In genomic region chr10:99353541-99354292, GRCm38 (mm10) we compare ENCODE assay signal across 8 mouse cellular contexts.
DNase-seq lines count a peak whose midpoint lies in the region; ATAC-seq and TF ChIP-seq lines count a peak whose summit lies in the region.

No protein-coding gene starts in this region.

- peak; percentile 28 for DNase-seq in lung, postnatal 0 days (ENCODE audit: low spot score)
- DNase-seq in lung, postnatal 14 days: no peak
- DNase-seq in WW6 (ENCODE audit: low read depth, low spot score): peak; percentile 40
- DNase-seq in intestine, embryonic 14.5 days (ENCODE audit: low spot score): no peak
- no peak for DNase-seq in heart, postnatal 10 days
- DNase-seq in right cerebral cortex, postnatal 4 days: no peak
- no peak for DNase-seq in left cerebral cortex, postnatal 10 days (ENCODE audit: extremely low spot score in 1 of 2, low spot score in 2 of 2)

- H3K27ac ChIP-seq in lung, postnatal 0 days (ENCODE audit: low read length): no peak overlapping the region
- H3K27ac ChIP-seq in intestine, embryonic 14.5 days (ENCODE audit: low read depth): no peak overlapping the region

- H3K27me3 ChIP-seq in lung, postnatal 0 days (replicated peaks; ENCODE audit: insufficient read depth, low read length): no peaks in the 10 kb centered on the region
- no peaks in the 10 kb centered on the region for H3K27me3 ChIP-seq in intestine, embryonic 14.5 days (replicated peaks; ENCODE audit: control insufficient read depth, insufficient read depth, low read length)

- H3K4me3 ChIP-seq in lung, postnatal 0 days (ENCODE audit: low read depth, low read length): no peak overlapping the region
- H3K4me3 ChIP-seq in intestine, embryonic 14.5 days (ENCODE audit: low read depth, low read length): no peak overlapping the region

- 63% methylated on average over 18 of the region's 18 CpGs for WGBS in lung, postnatal 0 days
- whole genome bisulfite sequencing in intestine, embryonic 14.5 days: 39% methylated on average over 18 of the region's 18 CpGs

- ATAC-seq in lung, postnatal 0 days: no peak
- peak; percentile 75; the same call in 1 of the 2 replicates for ATAC-seq in intestine, embryonic 14.5 days (replicated peaks; ENCODE audit: low FRiP score, low TSS enrichment, low read depth)
- peak; percentile 83 for ATAC-seq in megakaryocyte progenitor cell, adult 5-6 weeks (replicated peaks; ENCODE audit: poor library complexity)

- no peak for TF ChIP-seq EP300 in lung, postnatal 0 days (IDR thresholded peaks at IDR 0.05)

- no peaks in the 10 kb centered on the region for H3K4me1 ChIP-seq in lung, postnatal 0 days (ENCODE audit: insufficient read depth, low read depth, low read length)
- no peaks in the 10 kb centered on the region for H3K4me1 ChIP-seq in intestine, embryonic 14.5 days (replicated peaks; ENCODE audit: control insufficient read depth, insufficient read depth, low read length)

- H3K9ac ChIP-seq in lung, postnatal 0 days (replicated peaks; ENCODE audit: low read depth): no peak overlapping the region
- no peak overlapping the region for H3K9ac ChIP-seq in intestine, embryonic 14.5 days (ENCODE audit: low read length)

- no peaks in the 10 kb centered on the region for H3K36me3 ChIP-seq in lung, postnatal 0 days (ENCODE audit: insufficient read depth, low read length)
- no peaks in the 10 kb centered on the region for H3K36me3 ChIP-seq in intestine, embryonic 14.5 days (ENCODE audit: control insufficient read depth, insufficient read depth, low read length)

- no peaks in the 10 kb centered on the region for H3K9me3 ChIP-seq in lung, postnatal 0 days (ENCODE audit: low read length)
- H3K9me3 ChIP-seq in intestine, embryonic 14.5 days (ENCODE audit: control insufficient read depth, low read length): no peaks in the 10 kb centered on the region

- intact Hi-C loops in heart, postnatal 10 days (cut with DNase I): no loop called here
- intact Hi-C loops in left cerebral cortex, postnatal 10 days (cut with DNase I): no loop called here

- H3K4me2 ChIP-seq in lung, postnatal 0 days (replicated peaks; ENCODE audit: low read depth, low read length): no peak overlapping the region
- H3K4me2 ChIP-seq in intestine, embryonic 14.5 days (ENCODE audit: low read length): no peak overlapping the region

- TF ChIP-seq CTCF in lung, postnatal 0 days (IDR thresholded peaks at IDR 0.05): no peak

Comparison
In these comparisons a context has a peak if more than half of its experiments do, and no peak if none do; other contexts are left out.
1. DNase-seq: peak in lung, postnatal 0 days (single experiment) and WW6 (single experiment); none in lung, postnatal 14 days (single experiment), intestine, embryonic 14.5 days (single experiment), heart, postnatal 10 days (0 of 2), right cerebral cortex, postnatal 4 days (single experiment) and left cerebral cortex, postnatal 10 days (0 of 2).